Mouse (Mus musculus): ENCODE measurements around the gene Il17rd.

The Il17rd gene

DNA sequence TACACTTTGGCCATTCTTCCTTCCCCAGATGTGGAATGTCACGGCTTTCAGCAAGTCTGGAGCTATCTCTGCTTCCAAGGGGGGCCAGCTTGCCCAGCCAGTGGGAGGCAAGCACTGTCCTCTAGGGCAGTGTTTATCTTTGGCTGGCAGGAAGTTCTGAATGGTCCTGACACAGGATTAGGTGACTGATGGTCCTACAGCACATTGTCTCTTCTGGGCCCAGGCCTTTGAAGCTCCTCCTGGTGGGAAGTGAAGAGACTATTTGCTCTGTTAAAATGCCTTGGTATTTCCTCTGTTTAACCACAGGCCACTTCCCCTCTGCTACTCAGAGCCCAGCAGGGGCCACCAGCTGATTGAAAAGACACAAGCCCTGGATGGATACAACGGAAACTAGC lies 6.2 kb downstream of the Il17rd start:
- no peak for DNase-seq (ENCODE audit: low spot score)

DNA sequence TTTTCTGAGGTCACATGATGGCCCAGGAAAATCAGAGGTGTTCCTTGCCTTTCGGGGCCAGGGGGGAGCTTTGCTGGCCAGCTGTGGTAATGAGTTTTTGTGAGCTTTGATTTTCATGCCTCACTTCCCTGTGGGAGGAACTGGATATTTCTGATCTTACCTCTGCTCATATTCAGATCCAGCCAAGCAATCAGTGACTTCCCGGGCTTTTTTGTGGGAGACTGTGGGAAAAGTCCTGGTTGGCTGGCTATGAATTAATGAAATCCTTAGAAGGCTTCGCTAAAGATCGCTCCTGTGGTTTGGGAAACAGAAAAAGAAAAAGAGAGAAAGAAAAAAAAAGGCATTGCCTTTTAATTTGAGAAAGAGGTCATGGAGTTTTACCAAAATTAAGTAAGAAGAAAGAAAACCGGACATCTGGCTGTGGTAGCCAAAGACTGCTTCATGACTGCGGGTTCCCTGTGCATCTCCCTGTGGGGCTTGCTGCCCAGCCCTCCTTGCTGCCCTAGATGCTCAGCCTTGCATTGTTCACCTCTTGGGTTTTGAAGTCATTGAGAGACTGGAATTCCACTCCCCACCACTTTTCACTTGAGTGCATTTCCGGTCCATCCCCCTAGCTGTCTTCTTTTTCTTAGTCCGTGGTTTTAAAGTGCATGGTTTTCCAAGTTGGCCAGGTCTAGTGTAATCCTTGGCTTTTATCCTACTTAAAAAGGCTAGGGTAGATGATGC lies 9.7 kb downstream of the Il17rd start:
- no peak for DNase-seq (ENCODE audit: low spot score)

DNA sequence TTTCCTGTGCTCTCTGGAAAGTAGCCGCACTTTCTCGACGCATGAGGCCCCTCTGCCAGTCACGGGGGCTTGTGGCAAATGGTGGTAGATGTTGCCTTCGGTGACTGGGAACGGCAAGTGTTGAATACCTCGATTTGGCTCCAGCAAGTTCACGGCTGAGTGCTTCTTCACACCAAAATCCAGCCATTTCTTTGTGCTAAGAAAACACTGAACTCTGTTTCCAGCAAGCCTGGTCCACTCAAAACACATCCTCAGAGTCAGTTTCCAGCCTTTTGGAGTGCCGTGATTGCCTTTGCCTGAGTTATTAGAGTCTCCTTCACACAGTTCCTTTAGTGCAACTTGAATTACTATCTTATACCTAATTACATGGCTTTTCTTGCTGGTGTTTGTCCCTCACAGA lies 11.3 kb downstream of the Il17rd start:
- no peak for DNase-seq (ENCODE audit: low spot score)

DNA sequence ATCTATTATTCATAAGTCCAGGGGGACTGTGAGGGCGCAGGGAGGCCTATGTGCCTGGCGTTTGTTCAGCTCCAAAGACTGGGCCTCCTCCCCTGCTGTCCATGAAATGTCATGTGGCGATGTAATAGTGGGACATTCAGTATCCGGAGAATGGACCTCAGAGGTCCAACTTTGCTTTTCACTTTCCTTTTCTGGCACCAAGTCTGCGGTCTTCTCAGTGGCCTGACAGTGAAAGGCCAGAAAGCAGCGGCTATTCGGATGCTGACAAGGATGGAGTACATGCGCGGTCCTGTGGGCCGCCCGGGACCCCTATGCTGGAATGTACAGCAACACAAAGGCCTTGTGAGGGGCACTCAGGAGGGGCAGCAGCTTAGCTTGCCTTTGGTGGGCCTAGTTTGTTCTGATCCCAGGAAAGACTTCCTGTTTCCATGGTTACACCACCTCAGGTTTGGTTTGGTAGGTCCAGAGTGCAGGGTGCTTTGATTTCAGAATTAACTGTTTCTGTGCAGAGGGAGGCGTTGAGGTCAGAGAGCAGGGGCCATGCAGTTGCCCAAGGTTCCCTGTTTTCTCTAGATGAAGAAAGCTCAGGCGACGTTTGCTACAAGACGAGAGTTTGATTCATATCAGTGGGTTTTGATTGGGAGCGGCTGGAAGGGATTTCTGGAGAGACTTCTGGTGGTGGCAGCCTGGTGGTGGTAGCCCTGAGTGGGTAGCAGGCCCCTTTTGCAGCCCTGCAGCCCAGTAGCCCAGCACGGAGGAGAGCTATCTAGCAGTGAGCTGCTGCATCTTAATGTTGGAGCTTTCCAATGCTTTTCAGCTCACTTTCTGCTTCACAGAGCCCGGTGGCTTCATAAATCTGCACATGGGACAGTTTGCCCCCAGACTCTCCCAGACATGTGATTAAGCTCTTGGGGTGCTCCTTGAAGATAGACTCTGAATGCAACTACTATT lies 12.1 kb downstream of the Il17rd start:
- DNase-seq (ENCODE audit: low spot score): no peak

DNA sequence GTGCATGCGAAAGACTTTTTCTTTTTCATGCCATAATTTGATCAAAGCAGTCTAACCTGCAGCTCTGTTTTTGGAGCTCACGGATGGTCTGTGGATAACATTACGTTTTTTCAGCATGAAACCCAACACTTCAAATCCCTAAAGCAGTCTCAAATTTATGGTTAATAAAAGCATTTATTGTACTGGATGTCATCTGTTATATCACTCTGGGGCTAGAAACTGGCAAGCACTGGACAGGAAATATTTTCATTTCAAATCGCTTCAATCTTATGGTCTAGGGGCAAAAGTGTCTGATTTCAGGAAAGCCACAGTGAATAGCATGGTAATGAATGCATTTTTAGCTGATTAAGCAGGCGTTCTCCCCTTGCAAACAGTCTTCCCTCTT lies 12.8 kb downstream of the Il17rd start:
- DNase-seq (ENCODE audit: low spot score): no peak

DNA sequence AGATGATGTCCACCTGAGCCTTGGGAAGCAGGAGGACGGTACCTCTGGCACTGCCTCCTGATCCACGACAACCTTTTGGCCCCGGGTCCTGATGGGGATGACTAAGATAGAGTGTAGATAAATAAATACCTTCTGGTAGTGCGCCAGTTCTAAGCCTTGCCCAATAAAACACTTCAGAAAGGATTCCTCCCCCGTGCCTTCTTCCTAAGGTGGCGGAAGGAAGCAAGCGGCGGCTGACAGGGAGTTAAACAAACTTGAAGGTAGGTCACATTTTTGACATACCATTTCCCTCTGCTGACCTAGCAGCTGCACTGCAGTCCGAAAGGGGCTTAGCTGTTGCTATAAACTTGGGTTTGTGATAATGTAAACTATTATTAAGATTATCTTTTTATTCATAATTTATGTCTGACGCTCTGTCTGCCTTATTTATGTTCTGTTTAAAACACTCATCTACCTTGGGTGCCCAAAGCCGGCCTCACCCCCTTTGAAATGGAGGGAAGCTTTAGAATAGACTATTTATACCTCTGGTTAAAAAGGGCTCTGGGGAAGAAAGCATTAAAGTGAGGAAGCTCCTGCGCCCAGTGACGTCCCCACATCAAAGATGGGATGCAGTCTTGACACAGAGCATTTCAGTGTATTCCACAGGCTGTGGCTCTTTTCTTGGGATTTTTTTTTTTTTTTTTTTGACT lies 19.9 kb downstream of the Il17rd start:
- no peak for DNase-seq (ENCODE audit: low spot score)

DNA sequence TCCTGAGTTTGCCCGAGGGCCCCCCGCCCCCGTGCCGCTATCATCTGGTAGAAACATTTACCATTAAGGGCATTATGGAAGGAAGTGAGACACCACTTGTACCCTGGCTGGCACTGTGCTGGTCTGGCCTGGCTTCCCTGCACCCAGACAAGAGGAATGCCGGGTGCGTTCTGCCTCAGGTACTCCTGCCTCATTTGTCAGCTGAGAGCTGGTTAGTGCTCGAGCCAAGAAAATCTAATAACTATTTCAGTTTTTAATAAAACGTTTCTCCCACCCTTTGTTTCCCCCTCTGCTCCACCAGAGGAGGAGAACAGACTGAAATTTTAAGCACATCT lies 20.4 kb downstream of the Il17rd start:
- DNase-seq (ENCODE audit: low spot score): no peak

GRCm38 (mm10) chr14:27063338-27063737 lies 24.6 kb downstream of the Il17rd start:
- no peak for DNase-seq (ENCODE audit: low spot score)

- DNase-seq (ENCODE audit: low spot score): no peak
Observed at GRCm38 (mm10) chr14:27066171-27066929, 27.6 kb downstream of the Il17rd start.

- DNase-seq (ENCODE audit: low spot score): no peak
Observed at GRCm38 (mm10) chr14:27067866-27068271, 29.1 kb downstream of the Il17rd start.

DNA sequence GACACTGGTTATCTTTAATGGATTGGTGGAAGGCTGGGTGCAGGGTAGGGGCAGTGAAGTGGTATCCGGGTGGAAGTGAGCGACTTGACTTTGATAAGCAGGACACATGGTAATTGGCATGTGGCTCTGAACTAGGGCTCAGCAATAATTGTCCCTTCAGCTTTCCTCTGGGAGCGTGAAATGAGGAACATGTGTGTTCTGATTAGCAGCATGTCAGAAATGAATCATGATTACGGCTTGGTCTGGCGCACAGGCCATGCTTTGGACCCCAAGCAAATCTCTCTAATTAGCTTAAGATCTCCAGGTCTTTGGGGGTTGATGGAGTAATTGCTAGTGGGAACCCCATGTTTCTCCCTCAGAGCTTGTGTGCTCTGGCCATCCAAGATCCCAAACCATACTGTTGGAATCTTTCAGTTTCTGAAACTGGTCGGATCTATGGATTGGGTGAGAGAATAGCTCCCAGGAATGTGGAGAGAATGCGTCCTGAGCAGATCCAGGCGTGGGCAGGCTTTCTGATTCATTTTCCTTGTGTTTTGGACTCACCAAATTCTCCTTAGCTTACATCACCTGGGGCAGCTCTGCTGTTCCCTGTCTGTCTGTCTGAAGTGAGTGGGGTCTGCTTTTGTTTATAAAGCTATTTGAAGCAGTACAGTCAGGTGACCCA lies 30.8 kb downstream of the Il17rd start:
- DNase-seq (ENCODE audit: low spot score): no peak

DNA sequence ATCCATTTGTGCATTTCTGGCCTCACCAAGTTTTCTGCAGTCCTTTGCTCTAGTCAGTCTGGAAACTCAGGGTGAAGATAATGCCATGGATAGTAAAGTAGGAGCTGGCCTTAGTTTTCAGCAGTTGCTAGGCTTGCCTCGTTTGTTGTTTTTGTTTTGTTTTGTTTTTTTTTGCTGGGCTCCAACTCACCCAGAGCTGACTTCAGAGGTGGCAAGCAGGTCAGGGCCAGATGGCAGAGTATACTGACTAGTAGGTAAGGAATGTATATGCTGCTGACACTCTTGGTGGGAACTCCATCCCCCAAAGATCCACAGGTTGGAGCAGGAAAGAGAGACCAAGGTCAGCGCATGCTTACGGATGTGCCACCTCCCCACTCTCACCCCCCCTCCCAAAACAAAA lies 31.4 kb downstream of the Il17rd start:
- no peak for DNase-seq (ENCODE audit: low spot score)

- DNase-seq (ENCODE audit: low spot score): no peak
Observed at GRCm38 (mm10) chr14:27070758-27071157, 32.0 kb downstream of the Il17rd start.

- DNase-seq (ENCODE audit: low spot score): no peak
Observed at GRCm38 (mm10) chr14:27071985-27072384, 33.2 kb downstream of the Il17rd start.

- no peak for DNase-seq (ENCODE audit: low spot score)
Observed at GRCm38 (mm10) chr14:27075084-27075483, 36.3 kb downstream of the Il17rd start.

DNA sequence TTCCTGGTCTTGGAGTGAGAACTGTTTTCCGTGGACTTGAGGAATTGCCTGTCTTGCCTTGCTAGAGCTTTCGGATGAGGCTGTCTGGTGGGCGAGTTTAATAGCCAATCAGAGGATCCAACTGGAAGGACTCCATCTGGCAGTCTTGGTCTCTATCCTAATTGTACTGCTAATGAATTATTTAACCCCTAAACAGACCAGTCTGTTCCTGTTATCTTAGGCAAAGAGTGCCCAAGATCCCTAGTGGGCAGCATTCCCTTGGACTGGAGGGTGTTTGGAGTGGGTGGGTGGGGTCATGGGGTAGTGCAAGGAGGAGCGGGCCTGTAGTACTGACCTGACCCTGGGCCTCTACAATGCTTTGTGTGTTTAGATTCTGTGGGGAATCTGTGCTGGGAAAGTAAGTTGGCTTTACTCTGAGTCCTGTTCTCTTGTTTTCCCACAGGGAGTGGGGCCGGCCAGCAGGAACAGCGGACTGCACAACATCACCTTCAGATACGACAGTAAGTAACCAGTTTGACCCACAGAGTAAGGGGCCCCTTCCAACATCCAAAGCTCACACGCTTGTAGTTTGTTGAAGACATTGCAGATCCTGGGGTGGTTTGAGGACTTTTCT lies 37.3 kb downstream of the Il17rd start:
- no peak for DNase-seq (ENCODE audit: low spot score)

- no peak for DNase-seq (ENCODE audit: low spot score)
Observed at GRCm38 (mm10) chr14:27076522-27076920, 37.8 kb downstream of the Il17rd start.

GRCm38 (mm10) chr14:27081536-27082275 lies 43.0 kb downstream of the Il17rd start:
- no peak for DNase-seq (ENCODE audit: low spot score)

DNA sequence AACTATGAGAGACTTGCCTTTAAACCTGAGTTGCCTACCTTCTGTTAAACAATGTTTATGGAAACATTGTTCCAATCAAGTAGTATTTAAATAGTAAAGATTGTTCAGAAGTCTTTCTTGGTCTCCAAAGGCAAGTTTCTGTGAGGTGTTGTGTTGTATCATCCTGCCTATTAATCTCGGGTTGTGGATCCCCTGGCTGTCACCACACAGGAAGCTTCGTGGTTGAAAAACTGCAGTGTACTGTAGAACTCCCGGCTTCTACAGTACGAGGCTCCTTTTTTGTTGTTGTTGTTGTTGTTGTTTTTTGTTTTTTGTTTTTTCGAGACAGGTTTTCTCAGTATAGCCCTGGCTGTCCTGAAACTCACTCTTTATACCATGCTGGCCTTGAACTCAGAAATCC lies 46.7 kb downstream of the Il17rd start:
- no peak for DNase-seq (ENCODE audit: low spot score)

- no peak for DNase-seq (ENCODE audit: low spot score)
Observed at GRCm38 (mm10) chr14:27085999-27086398, 47.3 kb downstream of the Il17rd start.

Measured in ovary, adult 18-20 months (tissue).